Mouse (Mus musculus): ENCODE data around the gene Zswim2. TPM values are rescaled to one million over a fixed set of nuclear protein-coding genes. Genes with fewer than 3 reads are reported as not detected.
"Not testable (repeated sequence)": the region's sequence is repeated elsewhere in the genome, so short reads cannot be mapped to it uniquely, and the experiment has no call there.

The Zswim2 gene
- not detected in 2 replicates for total RNA-seq (2012; rRNA removed)
- not detected for polyA plus RNA-seq (2012; ENCODE audit: insufficient read depth in 1 of 2, insufficient read length in 2 of 2, low read depth in 1 of 2, low replicate concordance in 2 of 2, missing spikeins in 1 of 2)

DNA sequence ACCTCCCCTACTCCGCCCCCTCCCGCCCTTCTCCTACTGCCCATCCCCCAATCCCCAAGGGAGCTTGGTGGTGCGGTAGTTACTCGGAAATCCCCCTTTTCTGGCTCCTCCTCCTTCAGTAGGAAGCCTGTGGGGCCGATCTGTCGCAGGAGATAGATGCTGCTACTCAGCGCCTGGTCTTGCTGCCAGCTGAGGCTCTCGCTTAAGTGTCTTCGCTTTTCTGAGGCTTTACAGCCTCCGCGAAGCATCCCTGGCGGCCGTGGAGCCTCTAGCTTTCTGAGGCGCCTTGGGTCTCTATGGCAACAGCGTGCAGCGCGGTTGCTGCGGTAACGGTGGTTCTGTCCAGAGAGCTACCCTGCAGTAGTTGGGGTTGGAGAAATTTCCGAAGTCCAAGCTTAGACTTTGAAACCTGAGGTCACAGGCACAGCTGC, at the start of gene Zswim2:
Gene Zswim2 (minus strand): TSS at position 298 of the 431 bp plus-strand sequence.
- H3K4me3 ChIP-seq (ENCODE audit: control insufficient read depth in 1 of 2, insufficient read depth in 1 of 2, low read depth in 2 of 2, low read length in 2 of 2) = no peak within 1 kb of the TSS
- H3K4me1 ChIP-seq (ENCODE audit: control insufficient read depth in 1 of 2, insufficient read depth in 2 of 2, low read length in 2 of 2) = no peaks in the 10 kb centered on the region
- no peaks in the 10 kb centered on the region for H3K79me2 ChIP-seq (ENCODE audit: control insufficient read depth, insufficient read depth, low read length, poor library complexity)
- no peaks in the 10 kb centered on the region for H3K27me3 ChIP-seq (ENCODE audit: control insufficient read depth in 1 of 2, insufficient read depth in 2 of 2, low read length in 2 of 2)
- no peaks in the 10 kb centered on the region for H3K9me3 ChIP-seq (replicated peaks; ENCODE audit: insufficient read depth, low read length)
- no peaks in the 10 kb centered on the region for H3K36me3 ChIP-seq (ENCODE audit: control insufficient read depth in 1 of 2, insufficient read depth in 2 of 2, low read length in 2 of 2)
- H3K27ac ChIP-seq (ENCODE audit: control insufficient read depth, low read depth, low read length) = no peak within 1 kb of the TSS
- TF ChIP-seq JUND (IDR thresholded peaks at IDR 0.05; ENCODE audit: low read depth, low read length) = no peak
- TF ChIP-seq MAZ (IDR thresholded peaks at IDR 0.05; ENCODE audit: low read depth, low read length) = no peak
- no peak for TF ChIP-seq CHD1 (IDR thresholded peaks at IDR 0.05; ENCODE audit: low read depth, low read length)
- TF ChIP-seq MYC (IDR thresholded peaks at IDR 0.05; ENCODE audit: low read depth, low read length) = no peak
- no peak for TF ChIP-seq RAD21 (IDR thresholded peaks at IDR 0.05; ENCODE audit: low read depth, low read length)
- no peak for TF ChIP-seq POLR2AphosphoS5 (IDR thresholded peaks at IDR 0.05; ENCODE audit: borderline replicate concordance, low read depth, low read length)
- TF ChIP-seq ZNF384 (IDR thresholded peaks at IDR 0.05; ENCODE audit: low read depth, low read length) = no peak
- TF ChIP-seq USF1 (IDR thresholded peaks at IDR 0.05; ENCODE audit: low read depth, low read length) = no peak
- no peak for TF ChIP-seq BHLHE40 (IDR thresholded peaks at IDR 0.05; ENCODE audit: borderline replicate concordance, low read depth, low read length)
- TF ChIP-seq EP300 (IDR thresholded peaks at IDR 0.05; ENCODE audit: low read depth in 1 of 2, low read length in 2 of 2) = no peak
- no peak for TF ChIP-seq TBP (IDR thresholded peaks at IDR 0.05; ENCODE audit: low read depth, low read length)
- no peak for TF ChIP-seq GABPA (IDR thresholded peaks at IDR 0.05; ENCODE audit: low read depth, low read length)
- no peak for TF ChIP-seq E2F4 (IDR thresholded peaks at IDR 0.05; ENCODE audit: borderline replicate concordance, low read depth, low read length)
- no peak for TF ChIP-seq TCF12 (IDR thresholded peaks at IDR 0.05; ENCODE audit: low read depth, low read length)
- TF ChIP-seq SIN3A (IDR thresholded peaks at IDR 0.05; ENCODE audit: low read length) = no peak
- no peak for DNase-seq (ENCODE audit: low read depth, low spot score)
- H3K9ac ChIP-seq (ENCODE audit: control insufficient read depth, low read depth, low read length, poor library complexity, severe bottlenecking) = no peak within 1 kb of the TSS

DNA sequence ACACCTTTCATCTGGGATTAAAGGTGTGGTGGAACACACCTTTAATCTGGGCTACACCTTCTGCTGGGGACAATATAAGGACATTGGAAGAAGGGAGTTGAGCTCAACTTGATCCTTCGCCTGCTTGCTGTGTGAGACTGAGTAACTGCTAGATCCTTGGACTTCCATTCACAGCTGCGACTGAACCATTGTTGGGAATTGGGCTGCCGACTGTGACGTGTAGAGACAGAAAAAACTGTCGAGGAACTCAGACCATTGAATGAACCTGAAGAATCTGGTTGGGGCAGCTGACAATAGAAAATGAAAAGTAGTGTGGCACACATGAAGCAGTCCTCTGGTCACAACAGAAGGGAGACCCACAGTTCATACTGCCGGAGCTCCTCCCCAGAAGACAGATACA, 49.2 kb upstream of the Zswim2 start, which contains the start of gene Gm13691:
Gene Gm13691 (plus strand): TSS at position 301 of the 400 bp plus-strand sequence.
- H3K4me1 ChIP-seq (ENCODE audit: control insufficient read depth in 1 of 2, insufficient read depth in 2 of 2, low read length in 2 of 2); H3K4me3 ChIP-seq (ENCODE audit: control insufficient read depth in 1 of 2, insufficient read depth in 1 of 2, low read depth in 2 of 2, low read length in 2 of 2); H3K36me3 ChIP-seq (ENCODE audit: control insufficient read depth in 1 of 2, insufficient read depth in 2 of 2, low read length in 2 of 2); H3K9ac ChIP-seq (ENCODE audit: control insufficient read depth, low read depth, low read length, poor library complexity, severe bottlenecking); DNase-seq (ENCODE audit: low read depth, low spot score); H3K27ac ChIP-seq (ENCODE audit: control insufficient read depth, low read depth, low read length); H3K79me2 ChIP-seq (ENCODE audit: control insufficient read depth, insufficient read depth, low read length, poor library complexity); H3K27me3 ChIP-seq (ENCODE audit: control insufficient read depth in 1 of 2, insufficient read depth in 2 of 2, low read length in 2 of 2); H3K9me3 ChIP-seq (replicated peaks; ENCODE audit: insufficient read depth, low read length): not testable (repeated sequence)

DNA sequence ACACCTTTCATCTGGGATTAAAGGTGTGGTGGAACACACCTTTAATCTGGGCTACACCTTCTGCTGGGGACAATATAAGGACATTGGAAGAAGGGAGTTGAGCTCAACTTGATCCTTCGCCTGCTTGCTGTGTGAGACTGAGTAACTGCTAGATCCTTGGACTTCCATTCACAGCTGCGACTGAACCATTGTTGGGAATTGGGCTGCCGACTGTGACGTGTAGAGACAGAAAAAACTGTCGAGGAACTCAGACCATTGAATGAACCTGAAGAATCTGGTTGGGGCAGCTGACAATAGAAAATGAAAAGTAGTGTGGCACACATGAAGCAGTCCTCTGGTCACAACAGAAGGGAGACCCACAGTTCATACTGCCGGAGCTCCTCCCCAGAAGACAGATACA, 43.4 kb upstream of the Zswim2 start, which contains the start of gene Gm13697:
Gene Gm13697 (plus strand): TSS at position 301 of the 400 bp plus-strand sequence.
- not testable (repeated sequence) for H3K9me3 ChIP-seq (replicated peaks; ENCODE audit: insufficient read depth, low read length); H3K36me3 ChIP-seq (ENCODE audit: control insufficient read depth in 1 of 2, insufficient read depth in 2 of 2, low read length in 2 of 2); H3K27ac ChIP-seq (ENCODE audit: control insufficient read depth, low read depth, low read length); H3K9ac ChIP-seq (ENCODE audit: control insufficient read depth, low read depth, low read length, poor library complexity, severe bottlenecking); DNase-seq (ENCODE audit: low read depth, low spot score); H3K27me3 ChIP-seq (ENCODE audit: control insufficient read depth in 1 of 2, insufficient read depth in 2 of 2, low read length in 2 of 2); H3K4me3 ChIP-seq (ENCODE audit: control insufficient read depth in 1 of 2, insufficient read depth in 1 of 2, low read depth in 2 of 2, low read length in 2 of 2); H3K79me2 ChIP-seq (ENCODE audit: control insufficient read depth, insufficient read depth, low read length, poor library complexity); H3K4me1 ChIP-seq (ENCODE audit: control insufficient read depth in 1 of 2, insufficient read depth in 2 of 2, low read length in 2 of 2)

DNA sequence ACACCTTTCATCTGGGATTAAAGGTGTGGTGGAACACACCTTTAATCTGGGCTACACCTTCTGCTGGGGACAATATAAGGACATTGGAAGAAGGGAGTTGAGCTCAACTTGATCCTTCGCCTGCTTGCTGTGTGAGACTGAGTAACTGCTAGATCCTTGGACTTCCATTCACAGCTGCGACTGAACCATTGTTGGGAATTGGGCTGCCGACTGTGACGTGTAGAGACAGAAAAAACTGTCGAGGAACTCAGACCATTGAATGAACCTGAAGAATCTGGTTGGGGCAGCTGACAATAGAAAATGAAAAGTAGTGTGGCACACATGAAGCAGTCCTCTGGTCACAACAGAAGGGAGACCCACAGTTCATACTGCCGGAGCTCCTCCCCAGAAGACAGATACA, 37.6 kb upstream of the Zswim2 start, which contains the start of gene Gm13694:
Gene Gm13694 (plus strand): TSS at position 301 of the 400 bp plus-strand sequence.
- H3K27me3 ChIP-seq (ENCODE audit: control insufficient read depth in 1 of 2, insufficient read depth in 2 of 2, low read length in 2 of 2); DNase-seq (ENCODE audit: low read depth, low spot score); H3K4me3 ChIP-seq (ENCODE audit: control insufficient read depth in 1 of 2, insufficient read depth in 1 of 2, low read depth in 2 of 2, low read length in 2 of 2); H3K9me3 ChIP-seq (replicated peaks; ENCODE audit: insufficient read depth, low read length); H3K4me1 ChIP-seq (ENCODE audit: control insufficient read depth in 1 of 2, insufficient read depth in 2 of 2, low read length in 2 of 2); H3K9ac ChIP-seq (ENCODE audit: control insufficient read depth, low read depth, low read length, poor library complexity, severe bottlenecking); H3K79me2 ChIP-seq (ENCODE audit: control insufficient read depth, insufficient read depth, low read length, poor library complexity); H3K27ac ChIP-seq (ENCODE audit: control insufficient read depth, low read depth, low read length); H3K36me3 ChIP-seq (ENCODE audit: control insufficient read depth in 1 of 2, insufficient read depth in 2 of 2, low read length in 2 of 2): not testable (repeated sequence)

DNA sequence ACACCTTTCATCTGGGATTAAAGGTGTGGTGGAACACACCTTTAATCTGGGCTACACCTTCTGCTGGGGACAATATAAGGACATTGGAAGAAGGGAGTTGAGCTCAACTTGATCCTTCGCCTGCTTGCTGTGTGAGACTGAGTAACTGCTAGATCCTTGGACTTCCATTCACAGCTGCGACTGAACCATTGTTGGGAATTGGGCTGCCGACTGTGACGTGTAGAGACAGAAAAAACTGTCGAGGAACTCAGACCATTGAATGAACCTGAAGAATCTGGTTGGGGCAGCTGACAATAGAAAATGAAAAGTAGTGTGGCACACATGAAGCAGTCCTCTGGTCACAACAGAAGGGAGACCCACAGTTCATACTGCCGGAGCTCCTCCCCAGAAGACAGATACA, 31.8 kb upstream of the Zswim2 start, which contains the start of gene Gm13696:
Gene Gm13696 (plus strand): TSS at position 301 of the 400 bp plus-strand sequence.
- not testable (repeated sequence) for H3K9ac ChIP-seq (ENCODE audit: control insufficient read depth, low read depth, low read length, poor library complexity, severe bottlenecking); H3K79me2 ChIP-seq (ENCODE audit: control insufficient read depth, insufficient read depth, low read length, poor library complexity); H3K36me3 ChIP-seq (ENCODE audit: control insufficient read depth in 1 of 2, insufficient read depth in 2 of 2, low read length in 2 of 2); H3K27me3 ChIP-seq (ENCODE audit: control insufficient read depth in 1 of 2, insufficient read depth in 2 of 2, low read length in 2 of 2); H3K4me1 ChIP-seq (ENCODE audit: control insufficient read depth in 1 of 2, insufficient read depth in 2 of 2, low read length in 2 of 2); H3K9me3 ChIP-seq (replicated peaks; ENCODE audit: insufficient read depth, low read length); DNase-seq (ENCODE audit: low read depth, low spot score); H3K4me3 ChIP-seq (ENCODE audit: control insufficient read depth in 1 of 2, insufficient read depth in 1 of 2, low read depth in 2 of 2, low read length in 2 of 2); H3K27ac ChIP-seq (ENCODE audit: control insufficient read depth, low read depth, low read length)

Measured in MEL (cell line).